Mouse (Mus musculus) adrenal gland (tissue): ENCODE measurements around the gene Spsb2.

Source experiments
- intact Hi-C: fragments of 180-260 bp; cut with DNase I; formaldehyde crosslinking; loops from one replicate; pipeline ENCODE4 v1.15.1; 2025

The Spsb2 gene

DNA sequence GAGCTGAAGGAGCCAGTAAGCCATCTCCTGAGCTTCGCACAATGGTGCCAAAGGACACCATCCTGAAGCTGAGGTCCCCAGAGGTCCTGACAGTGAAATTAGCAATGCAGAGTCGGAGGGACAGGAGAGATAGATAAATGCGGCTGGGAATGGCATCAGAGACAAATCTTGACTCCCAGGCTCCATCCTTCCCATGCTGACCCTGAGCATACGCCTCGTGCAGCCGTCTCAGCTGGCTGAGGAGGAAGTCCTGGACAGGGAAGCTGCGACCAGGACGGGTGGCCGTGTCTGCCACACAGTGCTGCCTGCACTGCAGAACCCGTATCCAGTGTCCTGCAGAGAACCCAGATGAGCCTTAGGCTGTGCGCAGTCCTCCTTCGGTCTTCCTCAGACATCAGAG is 46.2 kb downstream of the Spsb2 start:
- intact Hi-C loops, result loop anchor here (5.0 to 10.0 kb wide), 2 partner anchors 110 to 228 kb away; partner anchors contain the start of gene Cops7a

GRCm38 (mm10) chr6:124856321-124856720 is 47.9 kb downstream of the Spsb2 start:
- intact Hi-C loops, result loop anchor here (5.0 to 10.0 kb wide), 2 partner anchors 108 to 226 kb away; partner anchors contain the start of gene Cops7a

DNA sequence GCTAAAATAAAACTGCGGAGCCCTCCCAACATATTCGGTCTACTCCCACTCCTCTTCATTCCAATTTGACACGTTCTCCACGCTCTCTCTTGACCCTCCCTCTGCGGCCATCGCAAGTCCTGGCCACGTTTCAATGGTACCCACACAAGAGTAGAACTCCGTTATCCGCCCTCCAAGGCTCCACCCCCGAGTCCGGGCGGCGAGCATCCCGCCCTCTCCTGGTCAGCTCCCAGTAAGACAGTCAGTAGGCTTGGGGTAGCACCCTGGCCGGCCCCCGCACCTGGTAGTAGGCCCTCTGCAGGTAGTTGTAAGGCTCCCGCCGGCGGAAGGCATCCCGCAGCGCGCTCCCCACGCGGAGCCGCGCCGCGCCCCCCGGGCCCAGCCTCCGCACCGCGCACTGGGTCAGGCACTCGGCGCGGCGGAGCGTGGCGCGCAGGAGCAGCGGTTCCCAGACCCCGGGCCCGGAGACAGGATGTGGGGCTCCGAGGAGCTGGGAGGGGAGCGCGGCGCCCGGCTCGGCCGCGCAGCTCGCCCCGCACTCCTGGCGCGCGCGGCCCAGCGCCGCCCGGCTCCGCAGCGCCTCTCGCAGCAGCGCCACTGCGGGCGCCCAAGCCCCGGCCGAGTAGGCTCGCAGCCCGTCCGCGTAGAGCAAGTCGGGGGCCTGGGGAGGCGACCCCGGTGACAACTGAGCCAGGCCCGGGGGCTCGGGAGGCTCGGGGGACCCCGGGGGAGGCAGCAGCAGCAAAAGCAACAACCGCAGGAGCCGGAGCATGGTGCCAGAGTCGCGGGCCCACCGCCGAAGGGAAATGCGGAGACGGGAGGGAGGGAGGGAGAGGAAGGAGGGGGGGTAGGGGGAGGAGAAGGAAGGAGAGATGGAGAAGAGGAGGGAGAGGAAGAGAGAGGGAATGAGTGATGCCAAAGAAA is 48.7 kb downstream of the Spsb2 start, which contains the start of gene P3h3:
TSS of gene P3h3 (minus strand) at position 837 of the 924 bp plus-strand sequence.
- intact Hi-C loops, result loop anchor here (5.0 to 10.0 kb wide), 2 partner anchors 108 to 225 kb away; partner anchors contain the start of gene Cops7a

GRCm38 (mm10) chr6:124857840-124858530 is 49.5 kb downstream of the Spsb2 start:
- intact Hi-C loops, result loop anchor here (5.0 to 10.0 kb wide), 2 partner anchors 107 to 224 kb away; partner anchors contain the start of gene Cops7a

- intact Hi-C loops, result loop anchor here (5.0 to 10.0 kb wide), 2 partner anchors 106 to 224 kb away; partner anchors contain the start of gene Cops7a
These were observed 50.3 kb downstream of the Spsb2 start for GRCm38 (mm10) chr6:124858561-124859318.

- intact Hi-C loops, result loop anchor here (5.0 to 10.0 kb wide), 3 partner anchors 43 to 223 kb away; partner anchors contain the start of gene Cops7a
These were observed 51.3 kb downstream of the Spsb2 start for GRCm38 (mm10) chr6:124859725-124860124.
